Mouse (Mus musculus) spleen, adult 2 months (tissue): ENCODE data around the gene Fbxo36. TPM values are rescaled to one million over a fixed set of nuclear protein-coding genes. Genes with fewer than 3 reads are reported as not detected.

ENCODE experiments used
- DNase-seq, 2 experiments: peaks; one replicate each; pipeline versions ENCODE4 v3.0.0 to v3.0.0-alpha.2; 2012 to 2021; ENCODE audit warnings: low spot score in 2 of 2, low read depth in 1 of 2
- H3K27ac ChIP-seq: fragments of 200-500 bp; 2 replicates; pipeline ENCODE4 v1.5.1; 2012; ENCODE audit warnings: low read length, inconsistent platforms; ENCODE audit not compliant: insufficient read depth
- H3K27me3 ChIP-seq: fragments of 200-500 bp; 2 replicates; pipeline ENCODE4 v1.6.1; 2012; ENCODE audit warnings: mild to moderate bottlenecking, moderate library complexity, low read length, inconsistent platforms; ENCODE audit not compliant: control insufficient read depth, insufficient read depth
- H3K36me3 ChIP-seq: fragments of 200-500 bp; 2 replicates; pipeline ENCODE4 v1.6.1; 2012; ENCODE audit warnings: mild to moderate bottlenecking, low read length, inconsistent platforms; ENCODE audit not compliant: control insufficient read depth, insufficient read depth
- H3K4me1 ChIP-seq: fragments of 200-500 bp; 2 replicates; pipeline ENCODE4 v1.6.1; 2011; ENCODE audit warnings: inconsistent platforms; ENCODE audit not compliant: control insufficient read depth, insufficient read depth, insufficient read length
- H3K4me3 ChIP-seq: fragments of 200-500 bp; 2 replicates; pipeline ENCODE4 v1.5.1; 2011; ENCODE audit warnings: mild to moderate bottlenecking, inconsistent platforms; ENCODE audit not compliant: insufficient read depth, insufficient read length; ENCODE audit errors: extremely low read depth
- CTCF ChIP-seq: fragments of 200-500 bp; IDR thresholded peaks from 2 replicates; pipeline ENCODE4 v1.5.1; 2011; ENCODE audit warnings: mild to moderate bottlenecking, inconsistent platforms; ENCODE audit not compliant: insufficient read depth, insufficient read length, insufficient replicate concordance; ENCODE audit errors: extremely low read depth
- POLR2A ChIP-seq: fragments of 200-500 bp; IDR thresholded peaks from 2 replicates; pipeline ENCODE4 v1.6.1; 2011; ENCODE audit warnings: low read depth, low read length, inconsistent platforms
- WGBS: fragments of 180-500 bp; shearing (Covaris S2); methylation state at CpG from one replicate; pipeline ENCODE4 v1.1.7; 2018; 5-methylcytosine and 5-hydroxymethylcytosine counted together
- polyA plus RNA-seq: library from polyadenylated mRNA; depleted of rRNA; stranded (reverse); fragments of >200 nt; gene quantifications from 2 replicates; pipeline ENCODE4 v1.2.3, GENCODE M21; 2012

The Fbxo36 gene
- polyA plus RNA-seq, 1 experiment, result 0.53 TPM

DNA sequence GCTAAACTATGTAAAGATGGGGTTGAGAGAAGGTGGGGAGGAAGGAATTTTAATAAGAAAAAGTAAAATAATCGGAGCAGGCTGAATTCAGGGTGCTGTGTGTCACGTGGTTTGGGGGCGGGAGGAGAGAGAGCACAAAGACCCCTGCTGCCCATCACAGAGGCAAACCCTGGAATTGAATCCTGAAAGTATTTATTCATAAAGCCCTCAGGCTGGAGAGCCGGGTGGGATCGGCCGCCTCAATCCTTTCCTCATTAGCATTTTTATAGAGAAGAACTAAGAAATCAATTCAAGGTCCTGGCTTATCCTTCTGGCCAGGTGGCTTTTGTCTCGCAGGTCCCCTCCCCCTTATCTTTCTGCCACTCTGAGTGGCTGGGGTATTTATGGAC is 50.4 kb downstream of the Fbxo36 start:
- Histone ChIP-seq H3K27ac (no peak overlapping the region), H3K4me3 (no peak overlapping the region), H3K36me3 (no peaks in the 10 kb centered on the region), H3K4me1 (no peaks in the 10 kb centered on the region), H3K27me3 (no peaks in the 10 kb centered on the region)
- WGBS, result 84% methylated on average over 7 of the region's 7 CpGs
- no peak for TF ChIP-seq POLR2A
- TF ChIP-seq CTCF, result no peak
- no peak for DNase-seq

DNA sequence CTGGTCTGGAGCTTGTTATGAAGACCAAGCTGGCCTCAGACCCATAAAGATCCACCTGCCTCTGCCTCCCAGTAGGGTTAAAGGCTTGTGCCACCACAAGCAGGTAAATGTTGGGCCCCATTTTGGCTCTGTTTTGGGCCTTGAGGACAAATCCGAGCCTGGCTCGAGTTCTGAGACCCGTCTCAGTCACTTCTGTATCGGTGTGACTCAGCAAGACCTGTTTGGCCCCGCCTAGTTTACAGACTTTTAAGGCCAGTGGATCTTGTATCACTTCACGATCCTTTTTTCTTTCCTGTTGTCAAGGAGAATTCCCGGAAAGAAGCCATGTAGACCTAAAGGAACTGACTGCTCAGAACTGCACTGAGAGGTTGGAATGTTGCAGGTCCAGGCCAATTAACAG is 50.9 kb downstream of the Fbxo36 start:
- no peak overlapping the region for H3K27ac ChIP-seq
- no peaks in the 10 kb centered on the region for H3K4me1 ChIP-seq
- TF ChIP-seq POLR2A (no peak), CTCF (no peak)
- H3K36me3 ChIP-seq, result no peaks in the 10 kb centered on the region
- WGBS, result 86% methylated on average over 7 of the region's 7 CpGs
- H3K27me3 ChIP-seq, result no peaks in the 10 kb centered on the region
- no peak overlapping the region for H3K4me3 ChIP-seq
- DNase-seq, result no peak

DNA sequence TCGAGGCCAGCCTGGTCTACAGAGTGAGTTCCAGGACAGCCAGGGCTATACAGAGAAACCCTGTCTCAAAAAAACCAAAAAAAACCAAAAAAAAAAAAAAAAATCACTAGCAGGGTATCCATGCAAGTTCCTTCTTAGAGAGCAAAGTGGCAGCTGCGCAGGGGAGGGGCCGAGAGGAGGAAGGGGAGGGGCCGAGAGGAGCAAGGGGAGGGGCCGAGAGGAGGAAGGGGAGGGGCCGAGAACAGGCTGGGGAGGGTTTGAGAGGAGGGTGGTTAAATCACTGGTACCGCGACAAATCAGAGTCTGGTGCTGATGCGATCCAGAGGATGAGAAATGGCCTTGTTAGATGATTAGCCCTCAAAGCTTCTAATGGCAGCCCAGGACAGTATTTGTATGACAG is 52.1 kb downstream of the Fbxo36 start:
- Histone ChIP-seq H3K27me3 (no peaks in the 10 kb centered on the region), H3K36me3 (no peaks in the 10 kb centered on the region), H3K27ac (no peak overlapping the region), H3K4me3 (no peak overlapping the region), H3K4me1 (no peaks in the 10 kb centered on the region)
- 92% methylated on average over 9 of the region's 9 CpGs for WGBS
- TF ChIP-seq CTCF, result no peak
- no peak for TF ChIP-seq POLR2A
- DNase-seq, result no peak

DNA sequence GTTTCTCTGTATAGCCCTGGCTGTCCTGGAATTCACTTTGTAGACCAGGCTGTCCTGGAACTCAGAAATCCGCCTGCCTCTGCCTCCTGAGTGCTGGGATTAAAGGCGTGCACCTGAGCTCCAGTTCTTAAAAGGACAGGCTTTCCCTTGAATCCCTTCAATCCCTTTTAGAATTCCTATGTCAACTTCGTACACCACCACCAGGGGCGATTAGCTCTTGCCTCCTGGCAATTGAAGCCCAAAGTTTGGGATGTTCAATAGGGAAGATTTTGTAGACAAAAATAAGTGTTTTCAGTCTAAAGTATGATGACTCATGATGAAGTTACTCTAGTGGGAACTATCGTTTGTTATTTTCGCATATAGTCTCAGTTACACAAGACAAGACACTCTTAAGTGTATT is 57.7 kb downstream of the Fbxo36 start:
- Histone ChIP-seq H3K27ac (no peak overlapping the region), H3K4me3 (no peak overlapping the region), H3K27me3 (no peaks in the 10 kb centered on the region), H3K36me3 (no peaks in the 10 kb centered on the region), H3K4me1 (no peaks in the 10 kb centered on the region)
- 87% methylated on average over 6 of the region's 6 CpGs for WGBS
- TF ChIP-seq POLR2A, result no peak
- no peak for TF ChIP-seq CTCF
- no peak for DNase-seq

DNA sequence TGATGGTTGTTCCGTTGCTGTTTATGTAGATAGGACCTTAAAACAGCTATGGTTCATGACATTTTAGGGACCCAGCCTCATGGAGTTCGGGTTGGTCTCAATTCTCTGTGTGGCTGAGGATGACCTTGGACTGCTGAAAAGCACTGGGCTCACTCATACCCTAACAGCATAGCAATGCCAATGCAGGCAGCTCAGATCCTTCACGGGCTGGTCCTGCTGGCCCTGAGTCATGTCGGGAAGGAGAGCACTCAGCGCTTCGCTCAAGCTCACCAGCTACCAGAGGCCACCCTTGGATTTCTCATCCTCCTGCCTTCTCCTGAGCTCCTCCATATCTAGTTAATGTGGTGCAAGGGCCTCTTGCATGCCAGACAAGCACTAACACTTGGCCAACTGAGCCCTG is 59.5 kb downstream of the Fbxo36 start:
- Histone ChIP-seq H3K27me3 (no peaks in the 10 kb centered on the region), H3K27ac (no peak overlapping the region), H3K36me3 (no peaks in the 10 kb centered on the region), H3K4me1 (no peaks in the 10 kb centered on the region), H3K4me3 (no peak overlapping the region)
- WGBS, result 89% methylated on average over 6 of the region's 6 CpGs
- no peak for DNase-seq
- TF ChIP-seq CTCF (no peak), POLR2A (no peak)

DNA sequence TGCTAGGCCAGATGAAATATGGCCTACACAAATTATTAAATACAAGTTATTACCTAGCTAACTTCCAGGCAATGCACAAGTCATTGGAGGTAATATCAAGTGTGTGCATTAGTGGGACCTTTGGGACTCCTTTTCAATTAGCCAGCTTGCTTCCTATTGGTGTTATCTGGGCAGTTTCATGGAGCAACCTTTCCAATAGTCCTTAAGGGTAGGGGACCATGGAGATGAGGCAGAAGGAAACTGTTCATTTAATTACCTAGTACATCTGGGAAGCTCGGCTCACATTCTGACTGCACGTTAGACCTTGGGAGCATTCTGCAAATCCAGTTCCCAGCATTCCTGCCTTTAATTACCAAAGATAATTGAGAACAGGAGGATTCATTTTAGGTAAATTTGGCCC is 64.8 kb downstream of the Fbxo36 start:
- WGBS, result 91% methylated on average over 2 of the region's 2 CpGs
- Histone ChIP-seq H3K4me1 (no peaks in the 10 kb centered on the region), H3K36me3 (no peaks in the 10 kb centered on the region), H3K27ac (no peak overlapping the region), H3K4me3 (no peak overlapping the region), H3K27me3 (no peaks in the 10 kb centered on the region)
- TF ChIP-seq POLR2A (no peak), CTCF (no peak)
- no peak for DNase-seq

DNA sequence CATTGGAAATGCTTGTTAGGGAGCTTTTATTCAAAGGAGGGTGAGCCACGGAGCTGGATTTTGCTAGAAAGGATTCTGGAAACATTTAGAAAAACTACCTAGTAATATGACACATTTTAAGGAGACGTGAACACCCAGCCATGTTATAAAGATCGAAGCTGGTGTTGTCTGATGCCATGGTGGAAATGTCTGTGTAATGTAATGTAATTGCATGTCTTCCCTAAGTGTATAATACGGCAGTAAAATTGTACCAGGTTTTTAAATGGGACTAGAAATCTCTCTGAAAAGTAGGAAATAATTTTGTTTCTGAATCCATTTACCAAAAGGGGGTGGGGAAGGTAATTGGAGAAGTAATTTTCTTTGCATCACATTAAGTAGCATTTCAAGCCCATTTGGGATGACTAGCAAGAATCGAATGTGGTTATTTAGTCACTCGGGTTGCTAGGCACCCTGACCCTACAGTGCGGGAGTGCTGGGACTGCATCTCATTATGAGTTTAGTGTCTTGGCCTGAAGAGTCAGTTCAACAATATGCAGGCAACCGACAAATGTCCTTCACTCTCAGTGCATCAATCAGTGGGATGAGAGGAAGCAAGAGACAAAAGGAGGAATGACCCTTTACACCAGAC is 70.7 kb downstream of the Fbxo36 start:
- TF ChIP-seq CTCF (no peak), POLR2A (no peak)

More for the DNA sequence above, 70.7 kb downstream of the Fbxo36 start:
- DNase-seq, result no peak
- Histone ChIP-seq H3K27ac (no peak overlapping the region), H3K36me3 (no peaks in the 10 kb centered on the region), H3K4me1 (no peaks in the 10 kb centered on the region), H3K27me3 (no peaks in the 10 kb centered on the region), H3K4me3 (no peak overlapping the region)
- WGBS, result 69% methylated on average over 8 of the region's 8 CpGs
